Mouse (Mus musculus): Measurements from ENCODE around the gene Gm5751. TPM values are rescaled to one million over a fixed set of nuclear protein-coding genes. Genes with fewer than 3 reads are reported as not detected.
A peak's percentile ranks its signal among the peaks of the same experiment; 100 is the strongest.
"Not testable (repeated sequence)": the region's sequence is repeated elsewhere in the genome, so short reads cannot be mapped to it uniquely, and the experiment has no call there.

Gene Gm5751
- polyA plus RNA-seq (2012; rRNA removed), result not detected in 2 replicates

DNA sequence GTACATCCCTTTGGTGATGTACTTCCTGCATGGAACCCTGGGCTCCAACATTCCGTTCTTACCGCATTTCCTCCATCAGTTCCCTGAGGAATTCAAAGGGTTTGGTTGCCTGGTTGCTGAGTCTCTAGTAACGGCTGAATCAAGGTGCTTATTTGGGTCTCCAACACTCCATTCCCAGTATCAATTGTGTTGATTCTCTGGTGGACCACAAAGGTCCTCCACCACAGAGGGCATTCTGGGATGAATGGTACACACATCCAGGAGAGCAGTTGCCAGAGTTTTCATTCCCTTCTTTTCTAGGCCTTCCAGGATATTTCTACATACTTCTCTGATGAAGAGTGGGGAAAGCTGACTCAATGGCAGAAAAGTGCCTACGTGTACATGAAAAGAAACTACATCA is at the start of gene Gm5751:
TSS of gene Gm5751 (plus strand) at position 301 of the 400 bp plus-strand sequence.
- DNase-seq (ENCODE audit: low spot score), result not testable (repeated sequence)

GRCm38 (mm10) chrX:8832043-8832442 is 42.0 kb upstream of the Gm5751 start:
- no peak for DNase-seq (ENCODE audit: low spot score)

GRCm38 (mm10) chrX:8843694-8844093 is 30.4 kb upstream of the Gm5751 start, which contains the start of gene Gm6592:
TSS of gene Gm6592 (plus strand) at chrX:8843994.
- no peak for DNase-seq (ENCODE audit: low spot score)

DNA sequence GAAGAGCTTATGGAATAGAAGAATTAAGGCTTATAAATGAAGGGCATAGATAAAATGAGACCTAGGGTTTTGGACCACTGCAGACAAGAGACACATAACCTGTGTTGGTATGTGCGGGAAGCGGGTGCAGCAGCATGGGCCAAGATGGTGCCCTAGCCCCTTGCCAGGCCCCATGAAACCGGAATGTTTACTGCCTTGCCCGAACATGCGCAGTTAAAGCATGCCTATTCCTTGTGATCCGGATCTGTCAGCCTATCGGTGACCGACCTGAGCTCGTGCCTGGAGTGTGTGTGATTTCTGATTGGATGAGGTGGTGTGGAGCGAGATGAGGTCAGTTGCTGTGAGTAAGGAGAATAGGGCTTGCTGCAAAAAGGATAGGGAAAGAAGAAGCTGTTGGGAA is 21.6 kb upstream of the Gm5751 start:
- DNase-seq (ENCODE audit: low spot score), result no peak

DNA sequence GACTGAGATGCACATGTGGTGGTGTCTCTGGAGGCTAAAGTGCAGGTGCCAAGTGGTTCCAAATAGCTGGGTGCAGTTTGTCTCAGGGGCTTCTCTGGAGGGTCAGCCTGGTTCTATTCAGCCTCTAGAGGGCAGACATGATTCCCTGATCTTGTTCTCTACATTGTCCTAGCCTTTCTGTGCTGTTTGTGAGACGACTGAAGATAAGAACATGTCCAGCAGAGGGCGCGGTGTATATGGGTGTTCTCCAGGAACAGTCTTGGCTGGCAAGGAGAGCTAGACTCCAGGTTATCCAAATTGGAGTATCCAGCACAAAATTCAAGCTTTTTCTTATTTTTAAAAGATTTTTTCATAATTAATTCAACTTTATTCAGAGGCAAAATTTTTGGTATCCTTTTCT is 9.7 kb upstream of the Gm5751 start:
- peak; percentile 22 for DNase-seq (ENCODE audit: low spot score)

GRCm38 (mm10) chrX:8884336-8884735 is 10.3 kb downstream of the Gm5751 start:
- DNase-seq (ENCODE audit: low spot score), result no peak

DNA sequence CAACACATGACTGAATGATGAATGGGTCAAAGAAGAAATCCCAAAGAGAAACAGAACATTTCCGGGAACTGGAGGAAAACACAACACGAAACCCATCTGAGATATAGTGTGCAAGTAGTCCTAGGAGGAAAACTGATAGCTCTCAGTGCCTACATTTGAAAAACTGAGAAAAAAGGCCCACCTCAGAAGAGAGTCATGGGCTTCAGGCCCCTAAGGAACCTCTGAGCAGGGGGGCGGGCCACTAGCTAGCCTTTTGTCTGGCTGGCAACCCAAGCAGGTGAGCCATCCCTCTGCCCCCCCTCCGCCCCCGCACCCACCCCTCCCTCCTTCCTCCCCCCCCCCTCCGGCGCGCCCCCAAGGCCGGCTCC is 17.9 kb downstream of the Gm5751 start:
- DNase-seq (ENCODE audit: low spot score), result no peak

GRCm38 (mm10) chrX:8892343-8893155 is 18.5 kb downstream of the Gm5751 start, which contains the start of gene B630019K06Rik:
TSS of gene B630019K06Rik (plus strand) at chrX:8892382.
- peak; percentile 60 for DNase-seq (ENCODE audit: low spot score)

DNA sequence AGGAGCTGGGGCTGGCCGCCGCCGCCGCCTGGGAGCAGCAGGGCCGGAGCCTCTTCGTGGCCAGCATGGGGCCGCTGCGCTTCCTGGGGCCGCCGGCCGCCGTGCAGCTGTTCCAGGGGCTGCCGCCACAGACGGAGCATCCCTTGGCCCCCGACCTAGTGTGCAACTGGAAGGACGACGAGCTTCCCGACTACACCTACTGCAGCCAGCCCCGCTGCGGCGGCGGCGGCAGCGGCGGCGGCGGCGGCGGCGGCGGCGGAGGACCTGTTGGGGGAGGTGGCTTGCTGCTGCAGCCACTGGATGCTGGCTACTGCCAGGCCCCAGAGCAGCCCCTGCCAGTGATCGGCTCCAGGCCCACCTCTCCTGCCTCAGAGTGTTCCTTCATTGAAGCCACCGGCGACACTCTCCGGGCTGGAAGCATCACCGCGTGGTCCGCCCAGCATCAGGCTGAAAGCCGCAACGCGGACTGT is 19.2 kb downstream of the Gm5751 start:
- DNase-seq (ENCODE audit: low spot score), result no peak

DNA sequence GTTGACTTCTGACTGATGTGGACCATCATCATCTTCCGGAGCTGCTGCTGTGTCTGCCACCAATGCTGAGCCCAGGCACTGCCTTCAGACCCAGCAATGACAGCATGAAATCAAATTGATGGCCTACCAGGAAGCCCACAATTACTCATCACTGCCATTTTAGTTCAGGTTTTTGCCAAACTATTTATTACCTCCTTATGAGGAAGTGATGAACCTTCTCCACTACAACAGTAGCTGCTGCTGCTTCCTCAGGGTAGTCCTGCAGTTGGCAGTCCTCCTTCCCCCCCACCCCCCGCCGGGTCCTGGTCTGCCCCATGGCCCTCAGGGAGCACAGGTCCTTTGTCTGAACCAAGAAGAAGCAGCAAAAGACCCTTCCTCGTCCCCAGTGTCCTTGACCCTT is 26.8 kb downstream of the Gm5751 start:
- no peak for DNase-seq (ENCODE audit: low spot score)

DNA sequence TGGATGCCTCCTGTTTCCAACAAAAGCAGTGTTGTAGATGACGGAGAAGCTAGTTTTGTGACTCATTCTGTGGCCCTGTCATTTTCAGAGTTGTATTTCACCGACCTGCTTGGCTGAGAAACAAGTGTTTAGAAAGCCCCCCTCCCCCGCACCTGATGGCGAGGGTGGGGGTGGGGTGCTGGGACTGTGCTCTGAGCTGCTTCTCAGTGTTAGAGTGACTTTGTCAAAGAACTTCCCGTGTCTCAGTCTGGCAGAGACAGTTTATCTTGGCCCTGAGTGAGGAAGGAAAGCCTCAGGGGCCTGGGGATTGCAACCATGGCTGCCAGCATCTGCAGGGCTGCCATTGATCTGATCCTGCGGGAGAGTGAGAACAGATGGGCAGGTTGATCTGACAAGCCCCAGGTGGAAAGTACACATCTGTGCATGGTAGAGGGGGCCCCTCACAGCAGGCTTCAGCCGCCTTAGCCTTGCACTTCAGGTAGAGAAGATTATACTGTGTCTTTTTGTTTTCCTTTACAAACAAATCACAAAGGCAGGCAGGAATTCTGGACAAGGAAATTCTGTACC is 27.9 kb downstream of the Gm5751 start:
- DNase-seq (ENCODE audit: low spot score), result no peak

DNA sequence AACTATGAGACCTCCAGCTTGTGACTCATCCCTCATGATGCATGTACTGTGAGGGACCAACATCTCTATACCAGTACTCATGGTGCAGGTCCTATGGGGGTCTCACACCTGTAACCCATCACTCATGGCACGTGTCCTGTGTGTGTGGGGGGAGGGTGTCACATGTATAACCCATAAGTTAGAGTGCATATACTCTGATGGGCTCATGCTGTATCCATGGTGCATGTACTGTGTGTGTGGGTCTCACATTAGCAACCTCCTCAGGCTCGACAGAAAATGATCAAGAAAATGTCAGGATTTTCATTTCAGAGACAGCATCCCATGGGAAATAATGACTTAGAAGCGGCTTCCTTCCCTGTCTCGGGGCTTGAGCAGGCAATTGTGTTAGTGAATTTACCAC is 47.0 kb downstream of the Gm5751 start:
- DNase-seq (ENCODE audit: low spot score), result no peak

DNA sequence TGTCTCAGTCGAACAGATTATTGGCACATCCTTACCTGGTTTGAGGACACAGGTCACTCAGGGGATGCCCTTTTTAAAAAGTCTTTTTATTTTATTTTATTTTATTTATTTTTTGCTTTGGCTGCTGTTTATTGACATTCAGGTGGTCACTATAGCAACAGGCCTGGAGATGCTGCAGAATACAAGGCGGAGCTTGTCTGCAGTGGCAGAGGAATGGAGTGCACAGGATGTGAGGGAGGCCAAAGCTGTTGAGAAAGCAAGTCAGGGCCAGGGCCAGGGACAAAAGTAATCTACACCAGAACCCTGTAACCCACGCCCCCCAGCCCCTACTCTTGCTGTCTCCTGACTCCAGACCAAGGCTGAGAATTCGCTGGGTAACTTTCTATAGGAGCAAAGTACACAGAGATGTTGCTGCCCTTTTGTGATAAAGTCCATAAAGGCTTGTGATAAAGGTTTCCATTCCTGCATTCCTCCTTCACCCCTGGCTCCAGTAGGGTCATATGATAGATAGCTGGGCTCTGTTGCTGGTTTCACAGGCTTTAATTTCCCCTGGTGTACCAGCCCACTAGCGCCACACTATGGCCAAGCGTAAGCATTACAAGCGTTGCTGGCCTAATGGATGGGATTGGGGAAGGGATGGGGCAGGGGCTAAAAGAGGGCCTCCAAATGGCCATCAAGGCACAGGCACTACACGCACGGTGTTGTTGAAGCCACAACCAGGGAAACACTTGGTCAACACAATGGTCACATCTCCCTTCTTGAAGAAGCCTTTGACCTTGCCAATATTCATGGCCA is 48.0 kb downstream of the Gm5751 start:
- no peak for DNase-seq (ENCODE audit: low spot score)

- no peak for DNase-seq (ENCODE audit: low spot score)
These were observed 53.3 kb downstream of the Gm5751 start for GRCm38 (mm10) chrX:8927308-8927707.

Other genes with a start within 250 kb of the Gm5751 start
- gene Ssxb8, start 183.4 kb upstream of the Gm5751 start, polyA plus RNA-seq (2012; rRNA removed), result not detected in 2 replicates
- not detected in 2 replicates for gene Ssx9, start 125.8 kb upstream of the Gm5751 start, polyA plus RNA-seq (2012; rRNA removed)
- gene Ssxb5, start 70.6 kb upstream of the Gm5751 start, polyA plus RNA-seq (2012; rRNA removed), result not detected in 2 replicates
- gene Gm6592, start 30.3 kb upstream of the Gm5751 start, polyA plus RNA-seq (2012; rRNA removed), result not detected in 2 replicates
- 2.1 and 2.2 TPM in 2 replicates for gene B630019K06Rik, start 18.1 kb downstream of the Gm5751 start, polyA plus RNA-seq (2012; rRNA removed)
- not detected in 2 replicates for gene Fthl17b, start 88.7 kb downstream of the Gm5751 start, polyA plus RNA-seq (2012; rRNA removed)
- not detected in 2 replicates for gene Fthl17c, start 102.3 kb downstream of the Gm5751 start, polyA plus RNA-seq (2012; rRNA removed)
- not detected in 2 replicates for gene Fthl17d, start 112.5 kb downstream of the Gm5751 start, polyA plus RNA-seq (2012; rRNA removed)
- not detected in 2 replicates for gene Fthl17e, start 159.2 kb downstream of the Gm5751 start, polyA plus RNA-seq (2012; rRNA removed)
- not detected in 2 replicates for gene Fthl17f, start 188.8 kb downstream of the Gm5751 start, polyA plus RNA-seq (2012; rRNA removed)
- gene 4930402K13Rik, start 230.3 kb downstream of the Gm5751 start, polyA plus RNA-seq (2012; rRNA removed), result not detected in 2 replicates

Data from urinary bladder, adult 2 months (tissue).